Mouse (Mus musculus): ENCODE data around the gene Epb41l3. TPM values are rescaled to one million over a fixed set of nuclear protein-coding genes. Genes with fewer than 3 reads are reported as not detected.

Epb41l3 gene
- polyA plus RNA-seq, 1 experiment from 2014 or later = 137 TPM

DNA sequence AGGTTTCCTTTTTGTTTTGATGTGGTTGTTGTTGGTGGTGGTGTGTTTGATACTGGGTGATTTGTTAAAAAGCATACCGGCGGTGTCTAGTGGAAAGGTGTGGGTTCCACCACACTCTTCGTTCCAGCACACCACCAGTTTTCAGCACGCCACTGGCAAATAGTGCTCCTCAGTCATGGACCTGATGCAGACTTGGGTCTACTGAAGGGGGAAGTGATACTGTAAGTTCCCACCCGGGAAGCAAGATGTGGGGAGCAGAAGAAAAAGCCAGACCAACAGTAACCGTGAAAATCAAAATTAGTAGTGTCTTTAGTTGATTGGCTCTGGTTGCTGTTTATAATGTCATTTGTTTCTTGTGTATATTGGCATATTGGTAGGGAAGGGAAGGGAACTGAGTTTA lies 124.3 kb downstream of the Epb41l3 start:
- Histone ChIP-seq H3K9ac (no peak overlapping the region), H3K27me3 (no peaks in the 10 kb centered on the region), H3K4me2 (no peak overlapping the region), H3K4me1 (0 out of 2 replicates have a peak, but pooled peaks cover 6% of the 10 kb centered on the region), H3K27ac (no peak overlapping the region), H3K9me3 (no peaks in the 10 kb centered on the region), H3K4me3 (no peak overlapping the region), H3K36me3 (no peaks in the 10 kb centered on the region)
- WGBS = 78% methylated on average over 6 of the region's 6 CpGs
- ATAC-seq (ENCODE audit: insufficient number of reproducible peaks, low FRiP score, low TSS enrichment, low read depth) = no peak

GRCm38 (mm10) chr17:69200936-69201335 lies 125.5 kb downstream of the Epb41l3 start:
- H3K36me3 ChIP-seq = no peaks in the 10 kb centered on the region
- no peak overlapping the region for H3K4me3 ChIP-seq
- no peaks in the 10 kb centered on the region for H3K27me3 ChIP-seq
- no peak overlapping the region for H3K9ac ChIP-seq
- no peak overlapping the region for H3K27ac ChIP-seq
- ATAC-seq (ENCODE audit: insufficient number of reproducible peaks, low FRiP score, low TSS enrichment, low read depth) = no peak
- no peak overlapping the region for H3K4me2 ChIP-seq
- WGBS = 90% methylated on average over 8 of the region's 8 CpGs
- no peaks in the 10 kb centered on the region for H3K9me3 ChIP-seq
- H3K4me1 ChIP-seq = no peaks in the 10 kb centered on the region

- ATAC-seq (ENCODE audit: insufficient number of reproducible peaks, low FRiP score, low TSS enrichment, low read depth) = no peak
- Histone ChIP-seq H3K4me1 (0 out of 2 replicates have a peak, but pooled peaks cover 4% of the 10 kb centered on the region), H3K4me2 (no peak overlapping the region), H3K27ac (no peak overlapping the region), H3K9ac (no peak overlapping the region), H3K27me3 (no peaks in the 10 kb centered on the region), H3K9me3 (no peaks in the 10 kb centered on the region), H3K36me3 (peaks cover 26% of the 10 kb centered on the region), H3K4me3 (no peak overlapping the region)
- WGBS = 85% methylated on average over 5 of the region's 5 CpGs
These were observed 130.0 kb downstream of the Epb41l3 start for GRCm38 (mm10) chr17:69205282-69205999.

- peaks cover 33% of the 10 kb centered on the region for H3K36me3 ChIP-seq
- H3K4me1 ChIP-seq = 0 out of 2 replicates have a peak, but pooled peaks cover 4% of the 10 kb centered on the region
- H3K4me3 ChIP-seq = no peak overlapping the region
- no peaks in the 10 kb centered on the region for H3K27me3 ChIP-seq
- no peak overlapping the region for H3K4me2 ChIP-seq
- no peak for ATAC-seq (ENCODE audit: insufficient number of reproducible peaks, low FRiP score, low TSS enrichment, low read depth)
- no peak overlapping the region for H3K27ac ChIP-seq
- no peak overlapping the region for H3K9ac ChIP-seq
- 52% methylated on average over 15 of the region's 15 CpGs for WGBS
- H3K9me3 ChIP-seq = no peaks in the 10 kb centered on the region
These were observed 132.3 kb downstream of the Epb41l3 start for GRCm38 (mm10) chr17:69207562-69208312.

GRCm38 (mm10) chr17:69211065-69211464 lies 135.6 kb downstream of the Epb41l3 start:
- H3K9me3 ChIP-seq = no peaks in the 10 kb centered on the region
- no peak overlapping the region for H3K27ac ChIP-seq
- peaks cover 59% of the 10 kb centered on the region for H3K36me3 ChIP-seq
- no peak overlapping the region for H3K4me2 ChIP-seq
- H3K9ac ChIP-seq = no peak overlapping the region
- 0 out of 2 replicates have a peak, but pooled peaks cover 4% of the 10 kb centered on the region for H3K4me1 ChIP-seq
- no peak for ATAC-seq (ENCODE audit: insufficient number of reproducible peaks, low FRiP score, low TSS enrichment, low read depth)
- H3K4me3 ChIP-seq = no peak overlapping the region
- no peaks in the 10 kb centered on the region for H3K27me3 ChIP-seq

GRCm38 (mm10) chr17:69216120-69216519 lies 140.6 kb downstream of the Epb41l3 start:
- H3K36me3 ChIP-seq = peaks cover 45% of the 10 kb centered on the region
- no peak overlapping the region for H3K4me2 ChIP-seq

GRCm38 (mm10) chr17:69220849-69221248 lies 145.4 kb downstream of the Epb41l3 start:
- no peak for ATAC-seq (ENCODE audit: insufficient number of reproducible peaks, low FRiP score, low TSS enrichment, low read depth)
- H3K36me3 ChIP-seq = peaks cover 44% of the 10 kb centered on the region
- no peaks in the 10 kb centered on the region for H3K9me3 ChIP-seq
- no peak overlapping the region for H3K9ac ChIP-seq
- H3K27me3 ChIP-seq = no peaks in the 10 kb centered on the region
- peaks cover 12% of the 10 kb centered on the region for H3K4me1 ChIP-seq
- no peak overlapping the region for H3K4me2 ChIP-seq
- H3K27ac ChIP-seq = no peak overlapping the region
- no peak overlapping the region for H3K4me3 ChIP-seq
- WGBS = 64% methylated on average over 7 of the region's 7 CpGs

More at GRCm38 (mm10) chr17:69216120-69216519, 140.6 kb downstream of the Epb41l3 start:
- WGBS = 97% methylated on average over 3 of the region's 3 CpGs
- H3K27me3 ChIP-seq = no peaks in the 10 kb centered on the region
- no peak for ATAC-seq (ENCODE audit: insufficient number of reproducible peaks, low FRiP score, low TSS enrichment, low read depth)
- no peak overlapping the region for H3K27ac ChIP-seq
- peaks cover under 1% of the 10 kb centered on the region; the same call in 1 of the 2 replicates for H3K4me1 ChIP-seq
- no peak overlapping the region for H3K9ac ChIP-seq
- H3K9me3 ChIP-seq = no peaks in the 10 kb centered on the region
- no peak overlapping the region for H3K4me3 ChIP-seq

DNA sequence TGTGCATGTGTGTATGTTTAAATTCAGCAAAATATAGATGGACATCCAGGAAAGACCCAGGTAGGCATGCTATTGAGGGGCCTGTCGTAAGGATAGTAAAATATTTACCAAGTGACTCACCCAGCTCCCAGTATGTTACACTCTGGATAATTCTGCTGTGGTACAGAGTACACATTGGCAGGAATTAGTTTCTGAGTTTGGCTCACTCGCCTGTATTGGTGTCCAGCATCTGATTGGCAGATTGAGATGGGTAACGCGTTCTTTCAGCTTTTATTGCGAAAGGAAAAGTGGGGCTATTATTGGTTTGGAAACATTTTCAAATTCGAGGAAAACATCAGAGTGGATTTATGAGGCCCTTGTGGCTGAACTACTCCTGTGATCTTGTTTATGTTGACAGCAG lies 145.9 kb downstream of the Epb41l3 start:
- Histone ChIP-seq H3K27ac (no peak overlapping the region), H3K4me1 (peaks cover 12% of the 10 kb centered on the region), H3K4me3 (no peak overlapping the region), H3K9me3 (no peaks in the 10 kb centered on the region), H3K27me3 (no peaks in the 10 kb centered on the region), H3K9ac (no peak overlapping the region), H3K36me3 (peaks cover 40% of the 10 kb centered on the region), H3K4me2 (no peak overlapping the region)
- 50% methylated on average over 6 of the region's 6 CpGs for WGBS
- ATAC-seq (ENCODE audit: insufficient number of reproducible peaks, low FRiP score, low TSS enrichment, low read depth) = no peak

- no peaks in the 10 kb centered on the region for H3K9me3 ChIP-seq
- H3K27me3 ChIP-seq = no peaks in the 10 kb centered on the region
- WGBS = 27% methylated on average over 10 of the region's 10 CpGs
- no peak overlapping the region for H3K9ac ChIP-seq
- no peak overlapping the region for H3K4me3 ChIP-seq
- H3K36me3 ChIP-seq = peaks cover 35% of the 10 kb centered on the region
- H3K4me2 ChIP-seq = no peak overlapping the region
- peaks cover 19% of the 10 kb centered on the region for H3K4me1 ChIP-seq
- ATAC-seq (ENCODE audit: insufficient number of reproducible peaks, low FRiP score, low TSS enrichment, low read depth) = no peak
- H3K27ac ChIP-seq = no peak overlapping the region
These were observed 146.6 kb downstream of the Epb41l3 start for GRCm38 (mm10) chr17:69221966-69222692.

DNA sequence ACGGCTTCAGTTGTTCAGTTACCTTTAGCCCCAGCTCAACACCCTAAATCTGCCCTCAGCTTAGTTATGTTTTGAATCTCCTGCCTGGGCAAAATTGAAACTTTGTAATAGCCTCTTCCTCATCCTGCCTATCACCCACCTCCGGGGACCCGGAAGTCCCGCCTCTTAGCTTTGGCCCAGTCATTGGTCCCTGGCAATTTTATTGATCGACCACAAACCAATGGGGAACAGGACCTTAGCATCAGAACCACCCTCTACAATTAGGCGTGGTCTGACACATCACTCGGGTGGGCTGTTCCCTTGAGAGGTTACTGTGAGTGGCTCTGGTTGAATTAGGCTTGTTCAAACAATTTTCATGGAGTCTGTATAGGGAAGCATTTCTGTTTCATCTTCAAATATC lies 150.5 kb downstream of the Epb41l3 start:
- Histone ChIP-seq H3K9me3 (no peaks in the 10 kb centered on the region), H3K27me3 (no peaks in the 10 kb centered on the region), H3K27ac (no peak overlapping the region), H3K9ac (no peak overlapping the region), H3K4me3 (no peak overlapping the region), H3K36me3 (peaks cover 24% of the 10 kb centered on the region), H3K4me2 (no peak overlapping the region), H3K4me1 (peaks cover 26% of the 10 kb centered on the region)
- WGBS = 89% methylated on average over 7 of the region's 7 CpGs
- no peak for ATAC-seq (ENCODE audit: insufficient number of reproducible peaks, low FRiP score, low TSS enrichment, low read depth)

DNA sequence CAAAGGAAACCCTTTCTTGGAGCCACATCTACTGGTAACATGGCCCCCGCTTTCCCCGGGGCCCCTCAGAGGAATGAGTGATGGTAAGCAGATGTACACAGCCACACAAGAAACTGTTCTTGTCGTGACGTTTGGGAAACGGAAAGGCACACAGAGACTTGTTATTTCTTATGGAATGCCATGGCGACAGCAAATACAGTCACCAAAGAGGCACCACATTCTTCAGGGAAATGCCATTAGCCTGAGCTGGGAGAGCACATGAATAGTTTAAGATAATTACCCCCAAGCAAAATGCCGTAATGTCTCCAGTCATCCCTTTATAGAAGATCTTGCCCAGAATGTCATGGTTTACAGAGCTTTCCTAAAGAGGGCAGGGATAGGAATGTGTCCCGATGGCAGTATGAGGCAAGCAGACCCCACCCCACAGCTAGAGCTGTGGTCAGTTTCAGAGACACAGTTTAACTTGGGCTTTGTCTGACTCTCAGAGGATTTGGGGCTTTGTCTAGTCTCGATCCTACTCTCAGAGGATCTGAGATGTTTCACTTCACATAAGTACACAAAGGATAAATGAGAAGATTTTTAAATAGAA lies 152.0 kb downstream of the Epb41l3 start:
- 42% methylated on average over 9 of the region's 9 CpGs for WGBS

More for the DNA sequence above, 152.0 kb downstream of the Epb41l3 start:
- Histone ChIP-seq H3K4me3 (no peak overlapping the region), H3K27ac (no peak overlapping the region), H3K9me3 (no peaks in the 10 kb centered on the region), H3K9ac (no peak overlapping the region), H3K4me2 (no peak overlapping the region), H3K27me3 (no peaks in the 10 kb centered on the region), H3K36me3 (peaks cover 24% of the 10 kb centered on the region), H3K4me1 (peaks cover 25% of the 10 kb centered on the region)
- no peak; the same call in 1 of the 2 replicates for ATAC-seq (ENCODE audit: insufficient number of reproducible peaks, low FRiP score, low TSS enrichment, low read depth)
